Mouse (Mus musculus) heart, postnatal 0 days (tissue): ENCODE data around the gene Sh3gl3. TPM values are rescaled to one million over a fixed set of nuclear protein-coding genes. Genes with fewer than 3 reads are reported as not detected.

Experiments used
- ATAC-seq: fragments of 200-750 bp; cut with Nextera tagmentation; 2 replicates; pipeline ENCODE4 v1.8.0; 2017; ENCODE audit warnings: low read depth, moderate number of reproducible peaks, moderate library complexity; ENCODE audit not compliant: insufficient read depth
- DNase-seq: peaks from one replicate; pipeline ENCODE4 v3.0.0-alpha.2; 2016; ENCODE audit warnings: low spot score
- H3K27ac ChIP-seq: fragments of 300-500 bp; sonication (generic); 2 replicates; pipeline ENCODE4 v1.5.1; 2014; ENCODE audit warnings: low read depth, mild to moderate bottlenecking
- H3K27me3 ChIP-seq: fragments of 300-500 bp; sonication (generic); 2 replicates; pipeline ENCODE4 v1.6.1; 2014; ENCODE audit warnings: low read length, mixed read lengths; ENCODE audit not compliant: control insufficient read depth, insufficient read depth
- H3K36me3 ChIP-seq: fragments of 300-500 bp; sonication (generic); replicated peaks from 2 replicates; pipeline ENCODE4 v1.6.1; 2014; ENCODE audit warnings: low read length, mixed read lengths; ENCODE audit not compliant: control insufficient read depth, insufficient read depth
- H3K4me1 ChIP-seq: fragments of 300-500 bp; sonication (generic); 2 replicates; pipeline ENCODE4 v1.6.1; 2014; ENCODE audit warnings: antibody characterized with exemption; ENCODE audit not compliant: control insufficient read depth, insufficient read depth
- H3K4me2 ChIP-seq: fragments of 300-500 bp; sonication (generic); 2 replicates; pipeline ENCODE4 v1.6.1; 2014; ENCODE audit warnings: low read depth, mild to moderate bottlenecking, low read length, moderate library complexity
- H3K4me3 ChIP-seq: fragments of 300-500 bp; sonication (generic); 2 replicates; pipeline ENCODE4 v1.5.1; 2014; ENCODE audit warnings: low read depth, low read length
- H3K9ac ChIP-seq: fragments of 300-500 bp; sonication (generic); replicated peaks from 2 replicates; pipeline ENCODE4 v1.6.1; 2014; ENCODE audit warnings: low read depth, low read length, mixed read lengths
- H3K9me3 ChIP-seq: fragments of 300-500 bp; sonication (generic); replicated peaks from 2 replicates; pipeline ENCODE4 v1.6.1; 2016; ENCODE audit warnings: low read length; ENCODE audit not compliant: control insufficient read depth
- CTCF ChIP-seq: IDR thresholded peaks from 2 replicates; pipeline ENCODE4 v1.5.1; 2016; ENCODE audit warnings: antibody characterized with exemption, control low read depth, low read depth
- EP300 ChIP-seq: IDR thresholded peaks from 2 replicates; pipeline ENCODE4 v1.6.1; 2016; ENCODE audit warnings: antibody characterized with exemption, low read depth
- WGBS: fragments of 180-500 bp; shearing (Covaris S2); extraction: QIAGEN DNeasy Blood & Tissue Kit; methylation state at CpG from one replicate; pipeline ENCODE4 v1.1.7; 2014; 5-methylcytosine and 5-hydroxymethylcytosine counted together
- polyA plus RNA-seq: library from polyadenylated mRNA; unstranded; fragments of >200 nt; fragmentation: Nextera tagmentation; extraction: Ambion mirVana; gene quantifications from 2 replicates; pipeline ENCODE4 v1.2.1, GENCODE M21; 2015
- total RNA-seq: library from RNA; depleted of rRNA; stranded (reverse); fragments of >200 nt; gene quantifications from 2 replicates; pipeline ENCODE4 v1.2.3, GENCODE M21; 2014; ENCODE audit warnings: low replicate concordance

Sh3gl3 gene
- total and polyA plus RNA-seq, 2 experiments from 2014 or later, result 1.1 to 3.3 TPM

DNA sequence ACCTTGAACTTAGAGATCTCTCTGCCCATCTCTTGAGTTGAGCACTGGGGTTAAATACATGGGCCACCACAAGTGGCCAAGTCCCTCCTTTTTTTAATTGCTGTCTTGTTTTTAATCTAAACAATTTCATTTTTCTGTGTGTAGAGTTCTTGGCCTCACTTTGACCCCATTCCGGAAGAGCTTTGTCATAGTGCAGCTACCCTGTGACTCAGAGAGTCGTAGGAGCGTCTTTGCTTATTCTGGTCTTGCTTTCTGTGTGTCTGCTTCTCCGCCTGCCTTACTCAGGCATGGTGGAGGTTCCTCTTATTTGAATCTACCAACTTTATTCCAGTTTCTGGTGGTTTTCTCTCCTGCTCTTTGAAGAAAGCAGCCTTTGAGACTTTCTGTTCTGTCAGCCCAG is 18.9 kb downstream of the Sh3gl3 start:
- ATAC-seq, result no peak
- TF ChIP-seq EP300, result no peak
- TF ChIP-seq CTCF, result no peak
- H3K27me3 ChIP-seq, result no peaks in the 10 kb centered on the region
- WGBS, result 56% methylated on average over 4 of the region's 4 CpGs
- no peak overlapping the region for H3K4me3 ChIP-seq
- no peak for DNase-seq
- H3K4me2 ChIP-seq, result no peak overlapping the region
- no peaks in the 10 kb centered on the region for H3K9me3 ChIP-seq
- no peak overlapping the region for H3K27ac ChIP-seq
- H3K9ac ChIP-seq, result no peak overlapping the region
- H3K36me3 ChIP-seq, result no peaks in the 10 kb centered on the region
- no peaks in the 10 kb centered on the region for H3K4me1 ChIP-seq

DNA sequence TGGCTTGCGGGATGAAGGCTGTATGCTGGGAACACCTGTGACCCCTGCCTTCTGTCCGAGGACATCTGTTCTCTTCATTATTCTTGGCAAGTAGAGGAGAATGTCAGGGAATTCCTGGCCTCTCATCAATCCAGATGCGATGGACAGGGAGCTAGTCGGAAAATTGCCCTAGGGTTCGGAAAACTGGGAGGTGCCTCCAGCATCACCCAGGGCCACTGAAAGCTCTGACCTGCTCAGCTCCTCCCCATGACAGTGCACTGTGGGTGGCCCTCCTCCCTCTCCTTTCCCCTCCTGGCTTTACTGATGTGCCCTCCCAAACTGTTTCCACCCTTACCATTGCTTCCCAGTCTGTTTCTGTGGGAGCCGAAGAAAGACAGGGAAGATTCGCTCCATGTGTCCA is 29.5 kb downstream of the Sh3gl3 start:
- DNase-seq, result no peak
- no peaks in the 10 kb centered on the region for H3K4me1 ChIP-seq
- no peak overlapping the region for H3K4me3 ChIP-seq
- no peak overlapping the region for H3K4me2 ChIP-seq
- no peak for ATAC-seq
- H3K9me3 ChIP-seq, result no peaks in the 10 kb centered on the region
- H3K27me3 ChIP-seq, result no peaks in the 10 kb centered on the region
- H3K9ac ChIP-seq, result no peak overlapping the region
- H3K27ac ChIP-seq, result no peak overlapping the region
- no peak for TF ChIP-seq EP300
- no peak for TF ChIP-seq CTCF
- 63% methylated on average over 7 of the region's 7 CpGs for WGBS
- H3K36me3 ChIP-seq, result no peaks in the 10 kb centered on the region

DNA sequence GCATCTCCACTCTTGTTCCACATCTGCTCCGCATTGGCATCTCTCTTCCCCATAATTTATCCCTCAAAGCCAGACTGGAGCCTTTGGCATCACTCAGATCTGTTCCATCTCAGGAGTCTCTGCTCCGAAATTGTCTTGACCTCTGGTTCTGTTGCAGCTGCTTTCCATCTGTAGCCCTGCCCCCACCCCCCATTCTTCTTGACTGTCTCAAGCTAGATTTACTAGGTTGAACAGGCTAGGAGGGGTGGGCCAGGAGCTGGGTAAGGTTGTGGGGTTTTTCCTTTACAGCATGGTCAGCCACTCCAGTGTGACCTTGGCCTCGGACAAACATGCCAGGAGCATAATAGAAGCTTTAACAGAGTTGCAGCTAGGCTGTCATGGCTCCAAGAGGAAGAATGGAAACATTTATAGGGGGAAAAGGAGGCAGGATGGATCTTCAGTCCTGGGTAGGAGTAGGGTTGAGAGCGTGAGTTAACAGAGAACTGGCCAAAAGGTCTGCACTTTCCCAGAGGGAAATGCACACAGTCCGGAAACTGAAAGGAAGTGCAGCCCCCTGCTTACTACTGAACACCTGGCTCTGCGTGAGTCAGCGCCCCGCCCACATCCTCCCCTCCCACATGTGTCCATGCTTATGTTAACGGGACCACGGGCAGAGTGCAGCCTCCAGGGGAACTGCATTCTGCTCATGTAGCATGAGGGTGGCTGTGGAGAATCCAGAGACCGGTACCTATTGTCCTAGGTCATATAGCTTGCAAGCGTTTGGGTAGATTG is 30.6 kb downstream of the Sh3gl3 start:
- H3K4me2 ChIP-seq, result peak overlapping the region; percentile 33; the same call in 1 of the 2 replicates
- TF ChIP-seq CTCF, result no peak
- no peak for TF ChIP-seq EP300

DNA sequence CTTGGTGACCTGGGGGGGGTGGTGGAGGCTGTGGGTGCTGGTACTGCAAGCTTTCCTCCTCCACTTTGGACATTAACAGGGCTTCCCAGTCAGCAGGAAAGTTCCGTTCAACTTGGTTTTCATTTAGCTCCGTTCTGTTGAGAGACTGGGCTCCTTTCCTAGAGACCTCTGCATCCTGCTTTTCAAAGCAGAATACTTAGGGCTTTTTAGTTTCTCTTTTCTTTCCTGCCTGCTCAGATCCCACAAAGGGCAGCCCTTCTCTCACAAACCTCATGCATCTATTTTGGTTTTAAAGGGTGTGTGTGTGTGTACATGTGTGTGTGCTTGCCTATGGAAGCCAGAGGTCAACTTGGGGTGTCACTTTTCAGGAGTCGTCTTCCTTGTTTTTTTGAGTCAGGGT is 31.3 kb downstream of the Sh3gl3 start:
- TF ChIP-seq EP300 (no peak), CTCF (no peak)
- DNase-seq (no peak), ATAC-seq (no peak)
- WGBS, result 78% methylated on average over 3 of the region's 3 CpGs
- no peaks in the 10 kb centered on the region for H3K27me3 ChIP-seq
- peak overlapping the region; percentile 33; the same call in 1 of the 2 replicates for H3K4me2 ChIP-seq
- peak overlapping the region; percentile 53 for H3K27ac ChIP-seq
- H3K9ac ChIP-seq, result no peak overlapping the region
- no peaks in the 10 kb centered on the region for H3K36me3 ChIP-seq
- H3K4me3 ChIP-seq, result no peak overlapping the region
- no peaks in the 10 kb centered on the region for H3K9me3 ChIP-seq
- H3K4me1 ChIP-seq, result no peaks in the 10 kb centered on the region

More for the DNA sequence above, 30.6 kb downstream of the Sh3gl3 start:
- ATAC-seq (peak; percentile 67; the same call in 1 of the 2 replicates), DNase-seq (no peak)
- no peaks in the 10 kb centered on the region for H3K36me3 ChIP-seq
- peak overlapping the region; percentile 64 for H3K27ac ChIP-seq
- H3K27me3 ChIP-seq, result no peaks in the 10 kb centered on the region
- no peaks in the 10 kb centered on the region for H3K9me3 ChIP-seq
- H3K4me3 ChIP-seq, result no peak overlapping the region
- 55% methylated on average over 12 of the region's 12 CpGs for WGBS
- H3K9ac ChIP-seq, result no peak overlapping the region
- no peaks in the 10 kb centered on the region for H3K4me1 ChIP-seq

DNA sequence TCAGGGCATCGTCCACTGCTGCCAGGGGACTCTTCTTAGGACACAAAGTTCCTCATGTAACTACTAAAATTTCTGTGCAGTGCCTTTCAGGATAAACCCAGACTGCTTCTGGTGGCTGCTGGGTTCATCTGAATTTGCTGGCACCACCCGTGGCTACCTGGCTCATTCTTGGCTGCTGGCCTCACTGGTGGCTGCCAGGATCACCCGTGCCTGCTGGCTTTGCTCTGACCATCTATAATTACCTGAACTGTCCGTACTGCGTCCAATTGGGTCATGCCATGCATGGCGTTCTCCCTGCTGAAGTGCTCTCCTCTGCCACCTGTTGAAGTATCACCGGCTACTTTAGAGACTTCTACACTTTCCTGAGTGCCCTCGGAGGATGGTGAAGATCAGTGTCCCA is 33.1 kb downstream of the Sh3gl3 start:
- WGBS, result 84% methylated on average over 8 of the region's 8 CpGs
- TF ChIP-seq EP300 (no peak), CTCF (no peak)
- Histone ChIP-seq H3K9me3 (no peaks in the 10 kb centered on the region), H3K36me3 (no peaks in the 10 kb centered on the region), H3K4me2 (no peak overlapping the region), H3K4me1 (no peaks in the 10 kb centered on the region), H3K27ac (no peak overlapping the region), H3K4me3 (no peak overlapping the region), H3K9ac (no peak overlapping the region), H3K27me3 (no peaks in the 10 kb centered on the region)
- DNase-seq (no peak), ATAC-seq (no peak)

DNA sequence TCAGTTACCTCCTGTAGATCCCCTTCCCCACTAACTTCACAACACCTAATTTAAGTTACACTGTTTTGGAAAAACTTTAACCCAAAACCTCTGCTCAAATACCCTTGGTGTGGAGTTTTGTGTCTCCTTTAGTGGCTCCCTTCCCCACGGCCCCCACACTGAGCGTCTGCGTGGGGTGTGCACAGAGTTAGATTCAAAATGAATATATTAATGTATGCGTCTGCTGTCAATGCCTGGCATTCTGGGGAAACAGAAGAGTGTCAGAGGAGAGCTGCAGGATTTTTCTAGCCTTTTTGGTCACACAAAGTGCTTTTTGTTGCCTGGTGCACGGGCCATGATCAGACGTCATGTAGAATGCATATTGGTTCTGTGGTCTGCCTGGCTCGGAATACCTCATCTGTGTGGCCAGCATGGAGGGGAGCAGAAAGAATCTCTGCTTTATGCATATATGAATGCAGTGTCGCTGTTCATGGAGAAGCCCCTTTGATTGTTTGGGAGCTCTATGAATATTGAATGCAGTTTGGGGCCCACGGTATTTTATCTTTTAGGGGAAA is 47.8 kb downstream of the Sh3gl3 start:
- DNase-seq (no peak), ATAC-seq (no peak)
- H3K4me2 ChIP-seq, result no peak overlapping the region
- no peaks in the 10 kb centered on the region for H3K9me3 ChIP-seq
- H3K27me3 ChIP-seq, result no peaks in the 10 kb centered on the region
- TF ChIP-seq CTCF, result no peak
- TF ChIP-seq EP300, result no peak
- no peaks in the 10 kb centered on the region for H3K36me3 ChIP-seq
- H3K4me3 ChIP-seq, result no peak overlapping the region
- H3K9ac ChIP-seq, result no peak overlapping the region
- H3K27ac ChIP-seq, result no peak overlapping the region
- 86% methylated on average over 9 of the region's 9 CpGs for WGBS
- H3K4me1 ChIP-seq, result no peaks in the 10 kb centered on the region
